ENCODE assay signal across 20 mouse cellular contexts in genomic region chr6:146157983-146158535, GRCm38 (mm10).
A peak's percentile ranks its signal among the peaks of the same experiment; 100 is the strongest.
DNase-seq lines count a peak whose midpoint lies in the region; ATAC-seq and TF ChIP-seq lines count a peak whose summit lies in the region.
"Had no signal": no experiment of that assay in that cellular context is flagged by ENCODE, and none has a peak within 500 bp of the region (broad histone marks: within the 10 kb centered on the region; RNA-seq: fewer than 3 reads in every experiment).

No protein-coding gene starts in this region.

- H3K36me3 ChIP-seq in heart, embryonic 11.5 days (ENCODE audit: control insufficient read depth, insufficient read depth, low read length): no peaks in the 10 kb centered on the region
- H3K36me3 ChIP-seq in neural tube, embryonic 14.5 days (ENCODE audit: control insufficient read depth, insufficient read depth, low read length): no peaks in the 10 kb centered on the region
- no peaks in the 10 kb centered on the region for H3K36me3 ChIP-seq in intestine, embryonic 15.5 days
- H3K36me3 ChIP-seq: embryonic facial prominence, embryonic 15.5 days; stomach, embryonic 15.5 days had no signal

- H3K27me3 ChIP-seq in heart, embryonic 11.5 days (ENCODE audit: control insufficient read depth, insufficient read depth, low read length): no peaks in the 10 kb centered on the region
- H3K27me3 ChIP-seq in neural tube, embryonic 14.5 days (ENCODE audit: control insufficient read depth, insufficient read depth, low read length): no peaks in the 10 kb centered on the region
- no peaks in the 10 kb centered on the region for H3K27me3 ChIP-seq in intestine, embryonic 15.5 days (replicated peaks)
- H3K27me3 ChIP-seq: embryonic facial prominence, embryonic 15.5 days; forebrain, embryonic 13.5 days; heart, embryonic 12.5 days; stomach, embryonic 15.5 days had no signal

- H3K9ac ChIP-seq in heart, embryonic 11.5 days (ENCODE audit: low read depth, low read length): no peak overlapping the region
- no peak overlapping the region for H3K9ac ChIP-seq in neural tube, embryonic 14.5 days (replicated peaks; ENCODE audit: low read depth, low read length)
- H3K9ac ChIP-seq in intestine, embryonic 15.5 days: no peak overlapping the region
- H3K9ac ChIP-seq: embryonic facial prominence, embryonic 15.5 days; forebrain, embryonic 13.5 days; heart, embryonic 12.5 days; liver, postnatal 0 days; stomach, embryonic 15.5 days had no signal

- TF ChIP-seq POLR2A in olfactory bulb, adult 2 months (IDR thresholded peaks at IDR 0.05; ENCODE audit: insufficient read depth, low read depth, low read length): no peak

- H3K4me3 ChIP-seq in heart, embryonic 11.5 days (ENCODE audit: low read depth, low read length): no peak overlapping the region
- H3K4me3 ChIP-seq in neural tube, embryonic 14.5 days (ENCODE audit: low read depth, low read length): no peak overlapping the region
- no peak overlapping the region for H3K4me3 ChIP-seq in olfactory bulb, adult 2 months (ENCODE audit: insufficient read depth, low read depth, low read length)
- H3K4me3 ChIP-seq in intestine, embryonic 15.5 days (replicated peaks): no peak overlapping the region
- H3K4me3 ChIP-seq: embryonic facial prominence, embryonic 15.5 days; forebrain, embryonic 13.5 days; heart, embryonic 12.5 days; stomach, embryonic 15.5 days had no signal

- H3K9me3 ChIP-seq in heart, embryonic 11.5 days (replicated peaks; ENCODE audit: control insufficient read depth, low read length): no peaks in the 10 kb centered on the region
- no peaks in the 10 kb centered on the region for H3K9me3 ChIP-seq in neural tube, embryonic 14.5 days (ENCODE audit: control insufficient read depth, low read length)
- H3K9me3 ChIP-seq in intestine, embryonic 15.5 days: no peaks in the 10 kb centered on the region
- H3K9me3 ChIP-seq: embryonic facial prominence, embryonic 15.5 days; forebrain, embryonic 13.5 days; heart, embryonic 12.5 days; stomach, embryonic 15.5 days had no signal

- WGBS in heart, embryonic 11.5 days (ENCODE audit: insufficient replicate concordance): 81% methylated on average over 8 of the region's 8 CpGs
- 46% methylated on average over 8 of the region's 8 CpGs for WGBS in neural tube, embryonic 14.5 days
- WGBS in olfactory bulb, adult 2 months: 53% methylated on average over 8 of the region's 8 CpGs
- 55% methylated on average over 8 of the region's 8 CpGs for WGBS in intestine, embryonic 15.5 days

- DNase-seq in heart, adult 11 months: peak; percentile 50
- no peak for DNase-seq in neural tube, embryonic 10.5 days (ENCODE audit: extremely low spot score, low spot score)
- DNase-seq in brain, adult 2 months (ENCODE audit: low read depth, low spot score): peak; percentile 86
- DNase-seq: cerebellum, adult 9-10 months; gastrocnemius, postnatal 10 days; heart, postnatal 36 days; kidney, adult 9 months; liver, postnatal 0 days; thymus, postnatal 25 days had no signal

- H3K4me1 ChIP-seq in heart, embryonic 11.5 days (ENCODE audit: control insufficient read depth, insufficient read depth, low read length): peaks cover 2% of the 10 kb centered on the region; the same call in 1 of the 2 replicates
- H3K4me1 ChIP-seq in neural tube, embryonic 14.5 days (ENCODE audit: control insufficient read depth, insufficient read depth, low read length): no peaks in the 10 kb centered on the region
- peaks cover 6% of the 10 kb centered on the region; the same call in 1 of the 2 replicates for H3K4me1 ChIP-seq in olfactory bulb, adult 2 months (ENCODE audit: control insufficient read depth, insufficient read depth, low read length)
- no peaks in the 10 kb centered on the region for H3K4me1 ChIP-seq in intestine, embryonic 15.5 days (replicated peaks)
- H3K4me1 ChIP-seq: forebrain, embryonic 13.5 days; stomach, embryonic 15.5 days had no signal

- no peak for ATAC-seq in heart, embryonic 11.5 days (replicated peaks; ENCODE audit: insufficient number of reproducible peaks, low FRiP score, low TSS enrichment)
- peak; percentile 46; the same call in 1 of the 2 replicates for ATAC-seq in neural tube, embryonic 14.5 days (ENCODE audit: low read depth)
- no peak for ATAC-seq in intestine, embryonic 15.5 days
- ATAC-seq: activated CD4-positive, CD25-positive, alpha-beta regulatory T cell, adult 4 months; CD4-positive, CD25-positive, alpha-beta regulatory T cell, adult 4 months; forebrain, embryonic 13.5 days; hindbrain, postnatal 0 days; liver, postnatal 0 days had no signal

- no peak overlapping the region for H3K27ac ChIP-seq in heart, embryonic 11.5 days (ENCODE audit: low read depth, low read length)
- no peak overlapping the region for H3K27ac ChIP-seq in neural tube, embryonic 14.5 days (ENCODE audit: low read depth, low read length)
- peak overlapping the region; percentile 45 for H3K27ac ChIP-seq in olfactory bulb, adult 2 months (ENCODE audit: insufficient read depth, low read depth, low read length)
- H3K27ac ChIP-seq in intestine, embryonic 15.5 days: no peak overlapping the region
- H3K27ac ChIP-seq: embryonic facial prominence, embryonic 15.5 days; forebrain, embryonic 13.5 days; hindbrain, postnatal 0 days; stomach, embryonic 15.5 days had no signal

- TF ChIP-seq CTCF in olfactory bulb, adult 2 months (IDR thresholded peaks at IDR 0.05; ENCODE audit: insufficient read depth, low read depth, low read length): no peak

- no peak overlapping the region for H3K4me2 ChIP-seq in heart, embryonic 11.5 days
- no peak overlapping the region for H3K4me2 ChIP-seq in neural tube, embryonic 14.5 days (ENCODE audit: low read depth, low read length)
- H3K4me2 ChIP-seq in intestine, embryonic 15.5 days (replicated peaks): no peak overlapping the region
- H3K4me2 ChIP-seq: embryonic facial prominence, embryonic 15.5 days; forebrain, embryonic 13.5 days; heart, embryonic 12.5 days; stomach, embryonic 15.5 days had no signal
